Mouse (Mus musculus) olfactory bulb, adult 2 months (tissue): Measurements from ENCODE around the gene Slc24a5. TPM values are rescaled to one million over a fixed set of nuclear protein-coding genes. Genes with fewer than 3 reads are reported as not detected.

Experiments used
- H3K27ac ChIP-seq: fragments of 200-500 bp; 2 replicates; pipeline ENCODE4 v1.5.1; 2012; ENCODE audit warnings: low read depth, low read length; ENCODE audit not compliant: insufficient read depth
- H3K4me1 ChIP-seq: fragments of 200-500 bp; 2 replicates; pipeline ENCODE4 v1.6.1; 2012; ENCODE audit warnings: low read length; ENCODE audit not compliant: control insufficient read depth, insufficient read depth
- H3K4me3 ChIP-seq: fragments of 200-500 bp; 2 replicates; pipeline ENCODE4 v1.5.1; 2012; ENCODE audit warnings: mild to moderate bottlenecking, low read depth, low read length, moderate library complexity; ENCODE audit not compliant: insufficient read depth
- CTCF ChIP-seq: fragments of 200-500 bp; IDR thresholded peaks from 2 replicates; pipeline ENCODE4 v1.5.1; 2012; ENCODE audit warnings: low read depth, mild to moderate bottlenecking, low read length, moderate library complexity; ENCODE audit not compliant: insufficient read depth
- POLR2A ChIP-seq: fragments of 200-500 bp; IDR thresholded peaks from 2 replicates; pipeline ENCODE4 v1.6.1; 2012; ENCODE audit warnings: mild to moderate bottlenecking, low read depth, low read length, moderate library complexity; ENCODE audit not compliant: insufficient read depth
- WGBS: fragments of 180-500 bp; shearing (Covaris S2); methylation state at CpG from one replicate; pipeline ENCODE4 v1.1.7; 2018; 5-methylcytosine and 5-hydroxymethylcytosine counted together
- polyA plus RNA-seq: library from polyadenylated mRNA; stranded (reverse); fragments of >200 nt; gene quantifications from 2 replicates; pipeline ENCODE4 v1.2.4, GENCODE M21; 2012; ENCODE audit warnings: low replicate concordance; ENCODE audit not compliant: missing spikeins, insufficient read depth, insufficient read length

Gene Slc24a5
- polyA plus RNA-seq, 1 experiment: not detected

- Histone ChIP-seq H3K4me3 (no peak overlapping the region), H3K27ac (no peak overlapping the region), H3K4me1 (no peaks in the 10 kb centered on the region)
- WGBS: 78% methylated on average over 6 of the region's 6 CpGs
- TF ChIP-seq POLR2A: no peak
- TF ChIP-seq CTCF: no peak
Measured at GRCm38 (mm10) chr2:125119381-125120110, 51.6 kb downstream of the Slc24a5 start.

- H3K4me3 ChIP-seq: no peak overlapping the region
- H3K4me1 ChIP-seq: no peaks in the 10 kb centered on the region
- TF ChIP-seq POLR2A: no peak
- TF ChIP-seq CTCF: no peak
- WGBS: 11% methylated on average over 4 of the region's 4 CpGs
- H3K27ac ChIP-seq: no peak overlapping the region
Measured at GRCm38 (mm10) chr2:125122288-125122623, 54.3 kb downstream of the Slc24a5 start.

- Histone ChIP-seq H3K27ac (peak overlapping the region; percentile 88), H3K4me1 (no peaks in the 10 kb centered on the region), H3K4me3 (peak overlapping the region; percentile 83)
- WGBS: under 1% methylated on average over 53 of the region's 59 CpGs
- TF ChIP-seq CTCF (no peak), POLR2A (no peak)
Measured at GRCm38 (mm10) chr2:125122624-125123476, 54.9 kb downstream of the Slc24a5 start.

GRCm38 (mm10) chr2:125123477-125123852 is 55.5 kb downstream of the Slc24a5 start, which contains the start of gene Myef2:
TSS of gene Myef2 (minus strand) at chr2:125123661.
- H3K4me3 ChIP-seq: peak within 1 kb of the TSS; percentile 83
- H3K27ac ChIP-seq: peak within 1 kb of the TSS; percentile 88
- no peak for TF ChIP-seq POLR2A
- TF ChIP-seq CTCF: no peak
- WGBS: under 1% methylated on average over 48 of the region's 48 CpGs
- no peaks in the 10 kb centered on the region for H3K4me1 ChIP-seq

GRCm38 (mm10) chr2:125125824-125126223 is 57.9 kb downstream of the Slc24a5 start:
- Histone ChIP-seq H3K4me3 (no peak overlapping the region), H3K27ac (no peak overlapping the region), H3K4me1 (no peaks in the 10 kb centered on the region)
- TF ChIP-seq CTCF (no peak), POLR2A (no peak)
- WGBS: 50% methylated on average over 4 of the region's 4 CpGs

- no peaks in the 10 kb centered on the region for H3K4me1 ChIP-seq
- WGBS: 89% methylated on average over 3 of the region's 3 CpGs
- TF ChIP-seq CTCF (no peak), POLR2A (no peak)
- H3K4me3 ChIP-seq: no peak overlapping the region
- no peak overlapping the region for H3K27ac ChIP-seq
Measured at GRCm38 (mm10) chr2:125126792-125127191, 58.9 kb downstream of the Slc24a5 start.

- TF ChIP-seq POLR2A: no peak
- no peak for TF ChIP-seq CTCF
- WGBS: 54% methylated on average over 4 of the region's 4 CpGs
- Histone ChIP-seq H3K4me3 (no peak overlapping the region), H3K4me1 (no peaks in the 10 kb centered on the region), H3K27ac (no peak overlapping the region)
Measured at GRCm38 (mm10) chr2:125134113-125134512, 66.2 kb downstream of the Slc24a5 start.

GRCm38 (mm10) chr2:125135903-125136811 is 68.2 kb downstream of the Slc24a5 start, which contains the start of gene Ctxn2:
TSS of gene Ctxn2 (plus strand) at chr2:125136692.
- WGBS: under 1% methylated on average over 39 of the region's 39 CpGs
- TF ChIP-seq CTCF (no peak), POLR2A (no peak)
- H3K4me3 ChIP-seq: peak within 1 kb of the TSS; percentile 52
- no peaks in the 10 kb centered on the region for H3K4me1 ChIP-seq
- no peak within 1 kb of the TSS for H3K27ac ChIP-seq
